Mouse (Mus musculus) right cerebral cortex, postnatal 10 days (tissue): Measurements from ENCODE around the gene Pilrb1.

Experiments
- DNase-seq, 2 experiments: peaks; one replicate each; pipeline ENCODE4 v3.0.0; 2021; ENCODE audit warnings: low spot score in 2 of 2

Pilrb1 gene

GRCm38 (mm10) chr5:137828694-137829093 is 29.2 kb downstream of the Pilrb1 start:
- DNase-seq = no peak

GRCm38 (mm10) chr5:137826421-137826820 is 31.5 kb downstream of the Pilrb1 start:
- DNase-seq = no peak

- DNase-seq = no peak
Measured at GRCm38 (mm10) chr5:137825971-137826370, 31.9 kb downstream of the Pilrb1 start.

GRCm38 (mm10) chr5:137825030-137825429 is 32.9 kb downstream of the Pilrb1 start:
- no peak for DNase-seq

- no peak for DNase-seq
Measured at GRCm38 (mm10) chr5:137823455-137824045, 34.4 kb downstream of the Pilrb1 start.

GRCm38 (mm10) chr5:137822602-137823001 is 35.3 kb downstream of the Pilrb1 start:
- no peak for DNase-seq

- DNase-seq = no peak
Measured at GRCm38 (mm10) chr5:137822126-137822525, 35.8 kb downstream of the Pilrb1 start.

- no peak for DNase-seq
Measured at GRCm38 (mm10) chr5:137817466-137818222, 40.3 kb downstream of the Pilrb1 start.

- DNase-seq = no peak
Measured at GRCm38 (mm10) chr5:137808316-137808715, 49.6 kb downstream of the Pilrb1 start.

- DNase-seq = no peak
Measured at GRCm38 (mm10) chr5:137806158-137806557, 51.7 kb downstream of the Pilrb1 start.
